Mouse (Mus musculus) left cerebral cortex, adult 11 months (tissue): Measurements from ENCODE around the gene Apopt1.

ENCODE experiments used
- DNase-seq: peaks from one replicate; pipeline ENCODE4 v3.0.0; 2022; ENCODE audit warnings: low spot score

The Apopt1 gene

GRCm38 (mm10) chr12:111681305-111681704, 31.8 kb upstream of the Apopt1 start:
- DNase-seq: no peak

DNA sequence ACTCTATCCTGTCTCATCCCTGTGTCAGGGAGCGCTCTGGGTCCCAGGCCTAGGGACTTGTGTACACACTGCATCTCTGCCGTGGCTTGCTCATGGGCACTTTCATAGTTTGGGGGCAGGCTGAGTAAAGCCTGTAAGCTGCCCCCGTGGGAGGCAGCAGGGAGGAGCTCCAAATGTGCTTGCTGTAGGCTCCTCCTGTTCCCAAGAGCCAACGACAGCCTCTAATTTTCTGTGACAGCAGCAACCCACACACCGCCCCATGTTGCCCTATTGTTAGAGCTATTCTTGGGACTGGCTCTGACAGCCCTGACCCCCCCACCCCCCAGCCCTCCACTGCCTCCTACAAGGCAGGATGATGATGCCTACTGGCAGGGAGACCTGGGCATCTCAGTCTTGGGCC, 31.1 kb upstream of the Apopt1 start:
- no peak for DNase-seq

DNA sequence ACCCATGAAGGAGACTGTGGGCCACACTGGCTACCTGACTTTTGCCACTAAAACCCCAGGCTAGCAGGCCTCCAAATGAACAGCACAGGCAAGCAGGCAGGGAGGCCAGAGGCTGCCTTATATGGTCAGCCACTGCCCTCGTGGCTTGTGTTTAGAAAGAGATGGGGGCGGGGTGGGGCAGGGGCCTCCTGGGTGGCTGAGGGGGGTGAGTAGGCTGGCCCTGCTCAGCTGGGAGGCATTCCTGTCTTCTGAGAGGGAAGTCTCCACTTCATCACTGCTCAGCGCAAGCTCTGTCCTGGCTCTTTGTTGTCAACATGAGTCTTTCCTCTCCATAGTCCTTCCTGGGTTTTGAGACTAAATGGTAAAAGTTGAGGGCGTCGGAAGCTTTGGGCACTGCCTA, 30.3 kb upstream of the Apopt1 start:
- DNase-seq: no peak

DNA sequence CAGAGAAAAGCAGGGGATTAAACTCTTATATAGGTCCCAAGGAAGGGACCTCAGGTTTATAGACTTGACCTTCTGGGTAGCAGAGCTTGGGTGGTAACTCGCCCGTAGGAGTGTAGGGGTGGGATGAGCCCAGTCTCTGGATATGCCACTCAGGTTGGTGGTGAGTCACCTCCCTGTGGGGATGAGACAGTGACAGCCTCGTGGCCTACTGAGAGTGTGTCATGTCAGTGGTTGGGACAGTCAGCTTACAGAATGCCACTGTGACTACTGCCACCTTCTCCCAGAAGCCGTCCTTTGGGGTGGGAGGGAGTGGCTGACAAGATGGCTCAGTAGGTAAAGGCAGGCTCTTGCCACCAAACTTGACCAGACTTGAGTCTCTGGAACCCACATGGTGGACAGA, 26.7 kb upstream of the Apopt1 start:
- DNase-seq: no peak

DNA sequence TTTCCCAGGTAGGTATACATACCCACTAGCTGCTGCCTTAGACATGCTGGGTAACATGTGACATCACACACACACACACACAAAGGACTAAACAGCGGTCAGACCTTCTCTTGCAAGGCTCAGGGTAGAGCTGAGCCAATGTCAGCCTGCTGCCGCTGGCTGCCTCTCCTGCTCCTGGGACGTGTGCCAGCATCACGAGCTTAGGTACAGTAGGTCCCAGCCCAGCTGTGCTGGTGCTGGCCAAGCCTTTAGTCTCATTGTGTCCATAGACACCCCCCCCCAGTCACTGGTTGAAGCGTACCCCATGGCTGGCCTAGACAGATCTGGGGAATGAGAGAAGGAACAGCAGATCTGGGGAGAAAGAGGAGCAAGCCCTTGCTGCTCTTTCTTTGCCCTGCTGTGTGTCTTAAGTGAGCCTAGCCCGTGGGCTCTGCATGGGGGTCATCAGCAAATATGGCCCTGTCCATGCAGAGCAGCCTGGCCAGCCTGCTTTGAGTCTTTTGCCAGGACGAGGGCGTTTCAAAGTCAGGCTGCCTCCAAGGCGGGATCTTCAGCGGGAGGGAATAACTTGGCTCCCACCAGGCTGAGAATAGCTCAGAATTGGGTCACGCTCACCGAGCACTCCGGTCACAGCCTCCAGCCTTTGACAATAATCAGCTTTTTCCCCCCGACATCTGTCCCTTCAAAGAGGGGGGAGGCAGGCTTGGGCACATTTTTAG, 25.6 kb upstream of the Apopt1 start:
- no peak for DNase-seq

DNA sequence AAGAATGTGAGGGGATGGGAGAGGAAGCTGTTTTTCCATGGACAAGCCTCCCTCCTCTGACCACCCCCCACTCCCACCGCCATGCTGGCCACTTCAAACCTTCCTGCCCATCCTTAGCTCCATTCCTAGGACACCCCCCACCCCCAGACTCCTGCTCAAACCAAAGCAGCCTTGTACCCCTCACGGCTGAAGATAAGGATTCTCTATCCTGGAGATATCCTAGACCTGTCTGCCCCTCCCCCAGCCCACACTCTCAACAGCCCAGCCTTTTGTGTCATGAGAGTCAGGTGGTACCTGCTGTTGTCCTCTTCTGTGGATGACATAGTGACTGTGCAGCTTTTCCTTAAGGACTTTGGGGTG, 25.0 kb upstream of the Apopt1 start:
- no peak for DNase-seq

- DNase-seq: no peak
Observed at GRCm38 (mm10) chr12:111689426-111689825, 23.6 kb upstream of the Apopt1 start.

DNA sequence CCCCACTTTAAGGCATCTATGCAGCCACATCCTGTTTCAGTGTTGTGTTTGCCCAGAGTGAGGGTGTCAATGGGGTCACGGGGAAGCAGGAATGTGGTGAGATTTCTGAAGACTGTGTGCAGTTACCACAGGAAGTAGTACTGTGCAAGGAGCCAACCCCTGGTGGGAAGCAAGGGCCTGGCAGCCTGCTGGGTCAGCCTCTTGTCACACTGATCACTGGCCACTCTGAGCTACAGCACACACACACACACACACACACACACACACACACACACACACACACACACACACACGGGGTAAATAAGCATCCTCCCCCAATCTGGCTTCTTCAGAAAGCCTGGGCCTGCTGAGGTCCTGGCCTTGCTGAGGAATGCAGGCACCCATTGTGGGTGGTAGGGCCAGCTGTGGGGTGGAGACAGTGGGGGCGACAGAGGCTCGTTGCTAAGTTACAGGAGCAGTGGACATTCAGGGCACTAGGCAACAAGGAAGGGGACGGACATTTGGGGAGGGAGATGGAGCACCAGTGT, 21.7 kb upstream of the Apopt1 start:
- no peak for DNase-seq

DNA sequence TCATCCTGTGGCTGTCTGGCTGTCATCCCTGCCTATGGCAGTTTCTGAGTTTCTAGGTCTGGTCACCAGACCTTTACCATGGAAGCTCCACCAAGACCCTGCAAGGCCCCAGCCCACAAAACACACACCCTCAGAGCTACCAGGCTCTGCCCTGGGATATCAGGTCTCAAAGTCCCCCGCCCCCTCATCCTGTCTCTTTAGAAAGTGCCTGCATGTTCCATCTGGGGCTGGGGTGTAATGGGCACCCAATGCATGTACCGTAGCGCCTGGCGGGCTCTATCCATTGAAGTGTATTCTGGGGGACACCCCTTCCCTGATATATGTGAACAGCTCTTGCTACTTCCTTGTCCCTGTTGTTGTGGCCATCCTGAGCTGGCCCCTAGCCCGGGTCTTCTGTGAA, 20.2 kb upstream of the Apopt1 start:
- no peak for DNase-seq

GRCm38 (mm10) chr12:111693341-111694270, 19.5 kb upstream of the Apopt1 start:
- DNase-seq: peak; percentile 82

GRCm38 (mm10) chr12:111694271-111694781, 18.7 kb upstream of the Apopt1 start:
- no peak for DNase-seq

DNA sequence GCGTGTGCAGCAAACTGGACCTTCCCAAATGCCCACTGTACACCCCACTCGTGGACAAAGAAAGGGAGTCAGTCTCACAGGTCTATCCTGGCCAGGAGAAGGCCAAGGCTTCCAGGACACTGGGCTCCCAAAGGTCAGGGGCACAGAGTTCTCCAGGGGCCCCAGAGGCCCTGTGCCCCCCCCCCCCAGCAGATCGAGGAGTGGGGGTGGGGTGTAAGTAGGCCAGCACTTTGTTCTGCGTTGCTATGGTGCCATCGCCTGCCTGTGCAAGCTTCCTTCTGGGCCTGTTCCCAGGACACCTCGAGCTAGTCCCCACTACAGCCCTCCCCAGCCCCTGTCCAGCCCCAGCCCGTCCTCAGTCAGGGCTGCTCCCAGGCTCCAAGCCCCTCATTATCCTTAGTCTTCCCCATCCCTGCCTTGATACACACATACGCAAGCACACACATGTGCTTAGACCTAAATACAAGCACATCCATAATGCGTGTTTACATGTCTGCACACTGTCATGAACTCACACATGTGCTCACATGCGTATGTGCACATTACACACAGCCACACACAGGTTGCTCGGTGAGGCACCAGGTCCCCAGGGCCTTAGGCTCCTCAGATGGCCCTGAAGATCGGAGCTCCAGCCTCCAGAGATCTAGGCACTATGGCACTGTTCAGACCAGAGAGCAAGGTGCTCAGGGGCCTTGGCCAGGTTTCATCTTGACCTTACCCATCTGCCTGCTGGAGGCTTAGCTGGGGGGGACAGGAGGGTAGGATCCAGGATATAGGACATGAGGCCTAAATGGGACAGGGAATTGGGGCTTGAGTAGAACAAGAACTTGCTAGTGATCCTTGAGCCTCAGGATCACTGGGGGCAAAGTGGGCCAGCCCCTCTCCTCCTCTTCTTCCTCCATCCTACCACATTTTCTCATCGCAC, 17.9 kb upstream of the Apopt1 start:
- DNase-seq: no peak

DNA sequence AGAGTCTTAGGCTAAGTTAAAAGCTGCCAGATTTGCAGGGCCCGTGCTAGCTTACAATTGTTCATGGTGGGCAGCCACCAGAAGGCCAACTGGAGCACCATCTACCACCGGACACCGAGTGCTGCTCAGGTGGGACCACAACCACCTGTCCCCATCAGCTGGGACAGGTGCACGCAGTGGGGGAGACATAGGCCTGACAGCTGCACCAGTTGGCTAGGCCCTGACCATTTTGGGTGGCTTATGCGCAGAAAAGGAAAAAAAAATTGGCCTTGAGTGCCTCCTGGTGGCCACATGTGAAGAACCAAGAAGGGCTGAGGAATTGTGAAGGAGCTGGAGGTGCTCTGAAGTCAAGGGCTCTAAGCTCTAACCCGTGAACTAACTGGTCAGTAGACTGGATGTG, 16.8 kb upstream of the Apopt1 start:
- no peak for DNase-seq

DNA sequence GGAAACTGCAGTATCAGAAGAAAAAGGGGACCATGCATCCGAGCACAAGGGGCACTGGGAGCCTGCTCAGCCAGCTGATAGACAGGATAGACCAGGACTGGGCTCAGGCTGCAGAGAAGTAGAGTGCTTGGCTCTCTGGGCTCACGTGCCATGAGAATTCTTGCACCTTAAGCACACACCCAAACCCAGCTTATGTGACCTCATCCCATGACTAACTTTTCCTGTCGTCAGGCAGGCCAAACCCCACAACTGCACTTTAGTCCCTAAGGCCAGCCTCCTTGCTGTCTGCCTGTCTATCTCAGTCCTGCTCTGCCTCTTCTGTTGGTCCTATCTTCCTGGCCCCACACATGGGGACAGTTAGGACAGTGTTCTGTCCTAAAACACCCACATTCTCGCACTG, 15.4 kb upstream of the Apopt1 start:
- DNase-seq: no peak

GRCm38 (mm10) chr12:111698346-111698913, 14.6 kb upstream of the Apopt1 start:
- no peak for DNase-seq

DNA sequence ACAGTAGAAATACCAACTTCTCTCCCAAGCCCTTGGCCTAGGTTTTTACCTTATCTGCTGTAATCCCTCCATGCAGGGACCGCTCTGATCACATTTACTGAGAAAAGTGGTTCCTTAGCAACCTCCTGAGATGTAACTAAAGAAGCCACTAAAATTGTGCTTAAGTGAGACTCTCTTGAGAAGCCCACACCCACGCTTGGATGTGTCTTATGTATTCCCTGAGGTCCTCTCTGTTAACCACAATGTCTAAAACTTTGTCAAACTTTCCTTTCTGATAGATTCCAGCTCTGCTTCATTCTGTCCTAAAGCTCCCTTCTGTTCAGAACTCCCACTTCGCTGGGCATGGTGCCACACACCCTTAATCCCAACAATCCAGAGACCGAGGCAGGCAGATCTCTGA, 13.5 kb upstream of the Apopt1 start:
- no peak for DNase-seq

- no peak for DNase-seq
Observed at GRCm38 (mm10) chr12:111700920-111701458, 12.1 kb upstream of the Apopt1 start.

DNA sequence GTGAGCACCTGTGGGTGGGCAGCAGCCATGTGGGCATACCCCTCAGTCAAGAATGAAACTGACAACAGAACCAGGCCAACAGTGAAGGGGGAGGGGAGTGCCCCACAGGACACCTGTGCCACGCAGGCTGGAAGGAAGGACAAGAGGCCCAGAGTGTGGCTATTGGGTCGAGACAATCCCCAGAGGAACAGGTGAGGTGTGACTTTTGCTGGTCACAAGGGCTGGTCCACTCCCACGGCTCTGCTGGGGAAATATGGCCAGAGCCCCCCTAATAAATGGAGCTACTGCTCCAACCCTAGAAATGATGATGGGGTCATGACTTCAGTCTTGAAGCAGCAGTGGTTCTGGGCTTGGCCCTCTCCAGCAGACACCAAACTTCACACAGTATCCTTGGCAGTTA, 9.8 kb upstream of the Apopt1 start:
- no peak for DNase-seq

- DNase-seq: no peak
Observed at GRCm38 (mm10) chr12:111704609-111705008, 8.5 kb upstream of the Apopt1 start.

- DNase-seq: no peak
Observed at GRCm38 (mm10) chr12:111705186-111705973, 7.7 kb upstream of the Apopt1 start.
